Mouse (Mus musculus) forebrain, embryonic 11.5 days (tissue): ENCODE results near the gene Gm14410. TPM values are rescaled to one million over a fixed set of nuclear protein-coding genes. Genes with fewer than 3 reads are reported as not detected.
"Not testable (repeated sequence)": the region's sequence is repeated elsewhere in the genome, so short reads cannot be mapped to it uniquely, and the experiment has no call there.

ENCODE experiments used
- ATAC-seq: fragments of 200-750 bp; cut with Nextera tagmentation; replicated peaks from 2 replicates; pipeline ENCODE4 v1.8.0; 2017; ENCODE audit warnings: moderate TSS enrichment; ENCODE audit not compliant: low FRiP score
- DNase-seq: peaks from one replicate; pipeline ENCODE4 v3.0.0-alpha.2; 2017; ENCODE audit warnings: low spot score
- H3K27ac ChIP-seq: fragments of 300-500 bp; sonication (generic); 2 replicates; pipeline ENCODE4 v1.5.1; 2014; ENCODE audit warnings: low read depth, low read length
- H3K27me3 ChIP-seq: fragments of 300-500 bp; sonication (generic); 2 replicates; pipeline ENCODE4 v1.6.1; 2014; ENCODE audit warnings: mild to moderate bottlenecking, low read length, mixed read lengths; ENCODE audit not compliant: control insufficient read depth, insufficient read depth
- H3K36me3 ChIP-seq: fragments of 300-500 bp; sonication (generic); 2 replicates; pipeline ENCODE4 v1.6.1; 2014; ENCODE audit warnings: mild to moderate bottlenecking, low read length, moderate library complexity, mixed read lengths; ENCODE audit not compliant: control insufficient read depth, insufficient read depth
- H3K4me1 ChIP-seq: fragments of 300-500 bp; sonication (generic); replicated peaks from 2 replicates; pipeline ENCODE4 v1.6.1; 2014; ENCODE audit warnings: low read length, mixed read lengths; ENCODE audit not compliant: control insufficient read depth, insufficient read depth
- H3K4me2 ChIP-seq: fragments of 300-500 bp; sonication (generic); 2 replicates; pipeline ENCODE4 v1.6.1; 2014; ENCODE audit warnings: low read depth, mild to moderate bottlenecking, low read length, moderate library complexity, mixed read lengths; ENCODE audit not compliant: severe bottlenecking
- H3K4me3 ChIP-seq: fragments of 300-500 bp; sonication (generic); 2 replicates; pipeline ENCODE4 v1.5.1; 2014; ENCODE audit warnings: low read depth, low read length
- H3K9ac ChIP-seq: fragments of 300-500 bp; sonication (generic); 2 replicates; pipeline ENCODE4 v1.6.1; 2014; ENCODE audit warnings: low read length
- H3K9me3 ChIP-seq: fragments of 300-500 bp; sonication (generic); 2 replicates; pipeline ENCODE4 v1.6.1; 2016; ENCODE audit warnings: low read length, mixed read lengths; ENCODE audit not compliant: control insufficient read depth
- WGBS: fragments of 180-500 bp; shearing (Covaris S2); extraction: QIAGEN DNeasy Blood & Tissue Kit; methylation state at CpG from one replicate; pipeline ENCODE4 v1.1.7; 2014; 5-methylcytosine and 5-hydroxymethylcytosine counted together
- polyA plus RNA-seq: library from polyadenylated mRNA; unstranded; fragments of >200 nt; fragmentation: Nextera tagmentation; extraction: Ambion mirVana; gene quantifications from 2 replicates; pipeline ENCODE4 v1.2.1, GENCODE M21; 2014

The Gm14410 gene
- polyA plus RNA-seq, result 24.1 and 36.1 TPM in 2 replicates

GRCm38 (mm10) chr2:177206341-177206740, at the start of gene Gm14410:
Gm14410 (minus strand) TSS chr2:177206421.
- whole genome bisulfite sequencing, result 0% methylated on average over 4 of the region's 6 CpGs
- not testable (repeated sequence) for DNase-seq
- H3K4me2 ChIP-seq, result 0 out of 2 replicates have a peak within 1 kb of the TSS, but pooled peaks have one; percentile 33

GRCm38 (mm10) chr2:177247449-177247848, 41.2 kb upstream of the Gm14410 start:
- not testable (repeated sequence) for H3K4me2 ChIP-seq, H3K36me3 ChIP-seq, H3K9ac ChIP-seq, ATAC-seq, DNase-seq, H3K4me1 ChIP-seq, H3K27ac ChIP-seq, H3K27me3 ChIP-seq, H3K9me3 ChIP-seq, H3K4me3 ChIP-seq
- whole genome bisulfite sequencing, result 95% methylated on average over 2 of the region's 2 CpGs

More at GRCm38 (mm10) chr2:177206341-177206740, at the start of gene Gm14410:
- ATAC-seq, H3K4me1 ChIP-seq, H3K27ac ChIP-seq, H3K36me3 ChIP-seq, H3K9ac ChIP-seq, H3K9me3 ChIP-seq, H3K27me3 ChIP-seq: not testable (repeated sequence)
- peak within 1 kb of the TSS; percentile 27 for H3K4me3 ChIP-seq

GRCm38 (mm10) chr2:177230461-177230860, 24.2 kb upstream of the Gm14410 start:
- H3K4me1 ChIP-seq, H3K27me3 ChIP-seq, DNase-seq, H3K4me3 ChIP-seq, H3K4me2 ChIP-seq, ATAC-seq, H3K9me3 ChIP-seq, H3K9ac ChIP-seq, H3K27ac ChIP-seq, H3K36me3 ChIP-seq: not testable (repeated sequence)
- WGBS, result 63% methylated on average over 2 of the region's 2 CpGs

- not testable (repeated sequence) for H3K9me3 ChIP-seq, H3K27ac ChIP-seq, H3K4me1 ChIP-seq, DNase-seq, H3K27me3 ChIP-seq, H3K9ac ChIP-seq, H3K4me3 ChIP-seq, H3K36me3 ChIP-seq, H3K4me2 ChIP-seq, ATAC-seq
- WGBS, result 89% methylated on average over 4 of the region's 5 CpGs
These were observed 33.5 kb downstream of the Gm14410 start for GRCm38 (mm10) chr2:177172749-177173148.

Other genes with a start within 250 kb of the Gm14410 start
- gene Gm14419, start 205.5 kb downstream of the Gm14410 start, polyA plus RNA-seq, result 8.4 and 10.8 TPM in 2 replicates
- not detected in 2 replicates for gene Gm14401, start 132.1 kb downstream of the Gm14410 start, polyA plus RNA-seq
- gene Gm14409, start 60.6 kb upstream of the Gm14410 start, polyA plus RNA-seq, result not detected in 2 replicates
- gene Gm14412, start 117.9 kb upstream of the Gm14410 start, polyA plus RNA-seq, result 0.28 TPM in 1 of 2 replicates, not detected in the other
- gene Gm14418, start 191.9 kb upstream of the Gm14410 start, polyA plus RNA-seq, result 11.3 and 12.5 TPM in 2 replicates